Mouse (Mus musculus) cerebellum, postnatal 14 days (tissue): ENCODE results near the gene Grin3a.

Experiments
- DNase-seq, 2 experiments: peaks; one replicate each; pipeline ENCODE4 v3.0.0; 2021; ENCODE audit warnings: mixed read lengths in 2 of 2

Gene Grin3a

GRCm38 (mm10) chr4:49845612-49845985 is at the start of gene Grin3a:
TSS of gene Grin3a (minus strand) at chr4:49845744.
- DNase-seq: peak; percentile 82 to 88

- peak in 1 of 2 experiments; percentile 8 for DNase-seq
Observed at GRCm38 (mm10) chr4:49891835-49892301, 46.3 kb upstream of the Grin3a start.

GRCm38 (mm10) chr4:49877084-49877483 is 31.5 kb upstream of the Grin3a start:
- peak; percentile 29 to 71 for DNase-seq

- DNase-seq: no peak
Observed at GRCm38 (mm10) chr4:49860611-49861010, 15.1 kb upstream of the Grin3a start.

- DNase-seq: peak; percentile 44 to 64
Observed at GRCm38 (mm10) chr4:49844828-49845611, 524 bp downstream of the Grin3a start.

GRCm38 (mm10) chr4:49844274-49844827 is 1.2 kb downstream of the Grin3a start:
- DNase-seq: peak; percentile 40 to 52

GRCm38 (mm10) chr4:49843787-49844186 is 1.8 kb downstream of the Grin3a start:
- peak; percentile 4 to 14 for DNase-seq

GRCm38 (mm10) chr4:49832035-49832434 is 13.5 kb downstream of the Grin3a start:
- peak; percentile 12 to 19 for DNase-seq

- peak; percentile 14 to 30 for DNase-seq
Observed at GRCm38 (mm10) chr4:49813852-49814251, 31.7 kb downstream of the Grin3a start.

- no peak for DNase-seq
Observed at GRCm38 (mm10) chr4:49806791-49807190, 38.8 kb downstream of the Grin3a start.

GRCm38 (mm10) chr4:49799338-49799737 is 46.2 kb downstream of the Grin3a start:
- DNase-seq: peak in 1 of 2 experiments; percentile 15

GRCm38 (mm10) chr4:49788971-49789370 is 56.6 kb downstream of the Grin3a start:
- no peak for DNase-seq

GRCm38 (mm10) chr4:49742847-49743246 is 102.7 kb downstream of the Grin3a start:
- DNase-seq: no peak

GRCm38 (mm10) chr4:49741942-49742341 is 103.6 kb downstream of the Grin3a start:
- no peak for DNase-seq

GRCm38 (mm10) chr4:49740796-49741766 is 104.5 kb downstream of the Grin3a start:
- peak; percentile 69 to 70 for DNase-seq

GRCm38 (mm10) chr4:49739561-49739960 is 106.0 kb downstream of the Grin3a start:
- no peak for DNase-seq

- no peak for DNase-seq
Observed at GRCm38 (mm10) chr4:49729326-49729725, 116.2 kb downstream of the Grin3a start.

- DNase-seq: no peak
Observed at GRCm38 (mm10) chr4:49723908-49724307, 121.6 kb downstream of the Grin3a start.

GRCm38 (mm10) chr4:49691405-49692194 is 153.9 kb downstream of the Grin3a start:
- no peak for DNase-seq

- peak; percentile 71 to 75 for DNase-seq
Observed at GRCm38 (mm10) chr4:49688594-49689288, 156.8 kb downstream of the Grin3a start.

GRCm38 (mm10) chr4:49681812-49682211 is 163.7 kb downstream of the Grin3a start, which contains the start of gene Ppp3r2:
TSS of gene Ppp3r2 (minus strand) at chr4:49682024.
- no peak for DNase-seq
